Mouse (Mus musculus): ENCODE data around the gene Plch1. TPM values are rescaled to one million over a fixed set of nuclear protein-coding genes. Genes with fewer than 3 reads are reported as not detected.

The Plch1 gene
- polyA plus RNA-seq, 1 experiment from 2014 or later, result 0.26 TPM

DNA sequence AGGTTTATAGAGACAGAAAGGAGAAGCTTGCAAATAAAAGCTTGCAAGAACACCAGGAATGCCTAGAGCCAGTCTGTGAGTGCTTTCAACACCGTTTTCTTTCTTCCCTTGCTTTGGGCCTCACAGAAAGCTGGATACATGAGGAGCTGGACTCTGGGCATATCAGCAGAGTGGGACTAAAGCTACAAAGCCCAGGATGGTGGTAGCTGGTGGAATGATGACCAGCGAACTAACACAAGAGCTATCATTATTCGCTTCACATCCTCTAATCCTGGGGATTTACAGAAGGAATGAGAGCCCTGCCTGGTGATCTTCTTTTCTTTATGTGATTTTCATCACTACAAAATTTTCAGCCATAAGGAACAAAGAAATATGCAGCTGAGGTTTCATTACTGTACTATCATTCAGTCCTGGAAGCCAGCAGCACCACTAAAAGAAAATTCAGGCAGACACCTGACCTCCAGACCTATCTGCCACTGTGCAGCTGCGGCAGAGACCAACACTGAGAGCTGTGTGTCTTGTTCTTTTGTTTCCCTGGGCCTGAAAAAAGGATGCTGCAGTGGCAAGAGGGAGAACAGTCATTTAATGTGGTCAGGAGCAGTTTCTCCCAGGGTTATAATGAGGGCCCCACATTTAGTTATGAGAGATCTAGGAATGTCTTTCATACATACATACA, 172.5 kb downstream of the Plch1 start:
- no peak for DNase-seq (ENCODE audit: low spot score)

DNA sequence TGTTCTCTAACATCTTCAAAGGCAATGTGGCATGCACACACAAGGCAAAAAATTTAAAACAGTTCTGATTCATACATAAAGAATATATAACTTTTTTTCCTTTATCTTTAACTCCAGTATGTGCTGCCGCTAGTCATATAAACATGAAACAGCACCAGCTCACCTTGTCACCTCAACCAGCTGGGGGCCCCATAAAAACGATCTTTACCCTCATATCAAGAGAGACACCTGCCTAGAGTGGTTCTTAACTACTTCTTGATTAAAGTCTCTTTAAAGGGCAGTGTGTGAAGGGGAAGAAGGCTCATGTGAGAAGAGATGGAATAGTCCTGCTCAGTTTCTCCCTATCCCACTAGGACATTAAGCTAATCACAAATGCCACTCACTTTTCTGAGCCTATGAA, 205.6 kb downstream of the Plch1 start:
- DNase-seq (ENCODE audit: low spot score), result no peak

DNA sequence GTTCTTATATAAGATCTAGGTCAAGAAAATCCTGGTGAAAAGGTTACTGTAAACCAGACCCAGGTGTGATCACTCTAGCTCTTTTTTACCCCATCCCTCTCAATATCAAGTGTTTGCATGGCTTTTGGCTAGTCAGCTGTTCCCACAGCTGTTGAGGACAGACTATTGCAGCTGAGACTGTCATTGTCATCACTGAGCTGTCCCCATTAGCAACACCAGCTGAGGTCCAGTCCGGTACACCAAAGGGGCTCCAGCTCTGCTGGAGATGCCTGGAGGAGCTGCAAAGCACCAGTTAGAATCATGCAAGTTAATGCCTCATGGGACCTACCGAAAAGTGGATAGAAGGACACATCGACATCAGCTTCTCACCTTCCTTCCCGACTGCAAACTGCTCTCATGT, 206.5 kb downstream of the Plch1 start:
- no peak for DNase-seq (ENCODE audit: low spot score)

DNA sequence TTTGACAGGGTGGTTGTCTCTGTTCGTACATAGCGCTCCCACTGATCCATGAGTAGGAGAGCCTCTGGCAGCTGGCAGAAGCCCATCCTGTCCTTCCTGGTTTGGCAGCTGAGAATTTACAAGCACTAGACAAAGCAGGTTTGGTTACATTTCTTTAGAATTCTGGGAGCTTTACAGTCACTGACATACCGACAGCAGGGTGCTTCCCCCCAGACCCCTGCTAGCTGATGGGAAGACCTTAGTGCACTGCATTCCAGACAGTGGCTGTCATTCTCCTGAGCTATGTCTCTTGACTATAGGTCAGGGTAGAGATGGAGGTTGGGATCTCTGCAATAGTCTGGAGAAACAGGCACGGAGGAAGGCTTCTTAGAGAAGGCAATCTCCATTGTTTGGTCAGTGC, 230.5 kb downstream of the Plch1 start:
- DNase-seq (ENCODE audit: low spot score), result no peak

DNA sequence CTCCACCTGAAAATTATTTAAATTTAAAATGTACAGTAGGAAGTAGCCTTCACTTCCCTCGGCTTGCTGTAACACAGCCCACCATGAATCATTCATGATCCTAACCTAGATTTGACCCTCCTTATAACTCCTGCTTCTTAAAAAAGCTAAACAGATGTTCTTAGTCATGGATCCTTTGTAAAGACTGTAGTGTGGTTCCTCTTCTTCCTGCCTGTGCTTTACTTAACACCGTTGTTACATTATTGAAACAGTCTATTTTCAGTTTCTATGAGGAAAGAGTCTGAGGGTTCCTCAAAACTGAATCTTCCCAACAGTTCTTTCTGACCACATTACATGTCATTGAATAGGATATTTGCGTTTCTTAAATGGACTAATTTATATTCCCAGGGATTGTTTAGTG, 234.0 kb downstream of the Plch1 start:
- DNase-seq (ENCODE audit: low spot score), result no peak

DNA sequence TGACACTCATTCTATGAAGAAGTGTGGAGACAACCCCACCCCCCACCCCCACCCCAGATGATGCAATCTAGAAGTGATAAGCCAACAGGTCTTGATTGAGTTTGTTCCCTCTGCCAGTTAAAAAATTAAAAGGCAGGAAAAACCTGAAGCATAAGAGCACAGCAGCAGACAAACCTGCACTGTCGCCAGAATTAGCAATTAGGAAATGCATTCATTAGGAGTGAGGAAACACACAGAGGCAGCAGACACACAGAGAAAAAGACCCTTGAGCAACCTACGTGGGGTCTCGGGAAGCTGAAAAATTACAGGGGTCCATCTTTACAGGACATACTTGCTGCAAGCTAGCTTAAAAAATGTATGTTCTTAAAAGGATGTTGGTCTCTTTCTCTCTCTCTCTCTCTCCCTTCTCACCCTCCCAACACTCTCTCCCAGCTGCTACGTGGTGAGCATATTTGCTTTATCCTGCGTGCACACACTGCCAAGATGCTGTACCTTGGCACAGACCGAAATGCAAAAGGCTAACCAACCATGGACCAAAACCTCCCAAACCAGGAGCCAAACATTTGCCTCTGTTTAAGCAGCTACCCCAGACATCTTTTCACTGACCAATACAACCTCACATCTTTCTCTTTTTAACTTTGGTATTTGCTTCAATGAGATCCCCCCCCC, 234.6 kb downstream of the Plch1 start:
- no peak for DNase-seq (ENCODE audit: low spot score)

Other genes with a start within 250 kb of the Plch1 start
- gene E130311K13Rik, start 30.0 kb upstream of the Plch1 start, polyA plus RNA-seq (2015; fragmentation: Nextera tagmentation; extraction: Ambion mirVana), result 4.8 TPM in 2 replicates
- gene Slc33a1, start 65.3 kb upstream of the Plch1 start, polyA plus RNA-seq (2015; fragmentation: Nextera tagmentation; extraction: Ambion mirVana), result 15.4 and 17.7 TPM in 2 replicates
- 34.0 and 34.7 TPM in 2 replicates for gene Gmps, start 76.6 kb upstream of the Plch1 start, polyA plus RNA-seq (2015; fragmentation: Nextera tagmentation; extraction: Ambion mirVana)
- 0.05 TPM in 2 replicates for gene Vmn2r1, start 182.1 kb upstream of the Plch1 start, polyA plus RNA-seq (2015; fragmentation: Nextera tagmentation; extraction: Ambion mirVana)
- not detected in 2 replicates for gene Vmn2r2, start 242.5 kb upstream of the Plch1 start, polyA plus RNA-seq (2015; fragmentation: Nextera tagmentation; extraction: Ambion mirVana)